Mouse (Mus musculus): ENCODE results near the gene 9930111J21Rik1.
"Not testable (repeated sequence)": the region's sequence is repeated elsewhere in the genome, so short reads cannot be mapped to it uniquely, and the experiment has no call there.

- TF ChIP-seq POLR2A (IDR thresholded peaks at IDR 0.05; ENCODE audit: control insufficient read depth, extremely low read depth, insufficient read depth, low read length, poor library complexity); CTCF (IDR thresholded peaks at IDR 0.05; ENCODE audit: borderline replicate concordance, control insufficient read depth, extremely low read depth, insufficient read depth, low read length, poor library complexity): not testable (repeated sequence)
Measured at GRCm38 (mm10) chr11:49006785-49007184, 27.6 kb upstream of the 9930111J21Rik1 start.
